Mouse (Mus musculus) forebrain, postnatal 0 days (tissue): ENCODE measurements at regions not wholly inside any gene's neighbourhood (a gene's known extent, or its start where the extent isn't known, plus 50 kb on each side); places are given as distances from the start of the nearest gene placed in this dataset.

Experiments used
- ATAC-seq: fragments of 200-750 bp; cut with Nextera tagmentation; 2 replicates; pipeline ENCODE4 v1.8.0; 2017; ENCODE audit warnings: mild to moderate bottlenecking, moderate library complexity
- DNase-seq: peaks from one replicate; pipeline ENCODE4 v3.0.0-alpha.2; 2015
- H3K27ac ChIP-seq: fragments of 300-500 bp; sonication (generic); 2 replicates; pipeline ENCODE4 v1.5.1; 2014; ENCODE audit warnings: low read depth, mild to moderate bottlenecking, antibody characterized with exemption, low read length, moderate library complexity, mixed read lengths
- H3K27me3 ChIP-seq: fragments of 300-500 bp; sonication (generic); 2 replicates; pipeline ENCODE4 v1.6.1; 2014; ENCODE audit warnings: mild to moderate bottlenecking, low read length, mixed read lengths; ENCODE audit not compliant: insufficient read depth
- H3K36me3 ChIP-seq: fragments of 300-500 bp; sonication (generic); 2 replicates; pipeline ENCODE4 v1.6.1; 2014; ENCODE audit warnings: mild to moderate bottlenecking, moderate library complexity; ENCODE audit not compliant: insufficient read depth
- H3K4me1 ChIP-seq: fragments of 300-500 bp; sonication (generic); 2 replicates; pipeline ENCODE4 v1.6.1; 2014; ENCODE audit warnings: antibody characterized with exemption; ENCODE audit not compliant: insufficient read depth
- H3K4me2 ChIP-seq: fragments of 300-500 bp; sonication (generic); 2 replicates; pipeline ENCODE4 v1.6.1; 2014; ENCODE audit warnings: low read depth, mild to moderate bottlenecking, moderate library complexity
- H3K4me3 ChIP-seq: fragments of 300-500 bp; sonication (generic); 2 replicates; pipeline ENCODE4 v1.5.1; 2014; ENCODE audit warnings: low read depth, low read length, mixed read lengths
- H3K9ac ChIP-seq: fragments of 300-500 bp; sonication (generic); 2 replicates; pipeline ENCODE4 v1.6.1; 2014; ENCODE audit warnings: mild to moderate bottlenecking
- H3K9me3 ChIP-seq: fragments of 300-500 bp; sonication (generic); 2 replicates; pipeline ENCODE4 v1.6.1; 2016; ENCODE audit warnings: low read length
- CTCF ChIP-seq: sonication (generic); IDR thresholded peaks from 2 replicates; pipeline ENCODE4 v1.5.1; 2016; ENCODE audit warnings: antibody characterized with exemption, control low read depth, low read depth
- WGBS: fragments of 180-500 bp; shearing (Covaris S2); extraction: QIAGEN DNeasy Blood & Tissue Kit; methylation state at CpG from one replicate; pipeline ENCODE4 v1.1.7; 2014; 5-methylcytosine and 5-hydroxymethylcytosine counted together

DNA sequence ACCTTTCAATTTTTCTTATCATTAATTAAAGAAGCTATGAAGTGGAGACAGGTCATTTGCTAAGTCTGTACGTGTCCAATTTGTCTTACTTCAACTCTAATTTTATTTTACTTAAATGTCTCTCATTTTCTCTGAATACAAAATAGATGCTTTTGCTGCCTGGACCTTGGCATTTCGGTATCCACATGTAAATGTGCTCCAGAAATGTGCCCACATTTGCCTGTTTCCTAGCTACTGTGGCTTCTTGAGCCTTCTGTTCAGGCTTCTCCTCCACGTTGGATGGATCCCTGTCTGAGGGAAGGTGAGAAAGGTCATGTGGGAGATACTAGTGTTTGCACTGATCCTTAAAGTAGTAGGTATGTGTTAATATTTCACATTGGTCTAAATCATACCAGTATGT lies 524.9 kb downstream of the Ptprc start:
- H3K9me3 ChIP-seq, result no peaks in the 10 kb centered on the region

DNA sequence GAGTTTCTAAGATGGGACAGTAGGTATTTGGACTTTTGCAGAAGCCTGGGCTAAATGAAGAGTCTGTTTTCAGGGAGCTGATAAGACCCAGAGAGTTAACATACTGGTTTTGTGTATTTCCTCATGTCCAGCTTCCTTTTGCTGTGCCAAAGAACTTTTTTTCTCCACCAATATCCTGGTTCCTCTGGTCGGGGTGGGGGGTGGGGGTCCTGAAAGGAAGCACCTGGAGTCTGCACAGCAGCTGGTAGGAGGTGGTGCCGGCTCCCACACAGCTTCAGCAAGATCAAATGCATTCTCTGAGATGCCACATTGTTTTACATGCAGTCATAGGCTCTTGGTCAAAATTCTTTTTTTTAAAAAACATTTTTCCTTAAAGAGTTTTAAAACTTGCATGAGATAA lies 525.4 kb downstream of the Ptprc start:
- Histone ChIP-seq H3K9ac (no peak overlapping the region), H3K4me1 (no peaks in the 10 kb centered on the region), H3K27ac (no peak overlapping the region), H3K36me3 (no peaks in the 10 kb centered on the region), H3K4me3 (no peak overlapping the region), H3K27me3 (no peaks in the 10 kb centered on the region), H3K9me3 (no peaks in the 10 kb centered on the region), H3K4me2 (no peak overlapping the region)
- no peak for DNase-seq
- no peak for ATAC-seq
- WGBS, result 25% methylated on average over 2 of the region's 2 CpGs
- TF ChIP-seq CTCF, result no peak

More for the DNA sequence above, 524.9 kb downstream of the Ptprc start:
- Histone ChIP-seq H3K9ac (no peak overlapping the region), H3K4me1 (no peaks in the 10 kb centered on the region), H3K36me3 (no peaks in the 10 kb centered on the region), H3K27ac (no peak overlapping the region), H3K4me2 (no peak overlapping the region), H3K4me3 (no peak overlapping the region), H3K27me3 (no peaks in the 10 kb centered on the region)
- no peak for TF ChIP-seq CTCF
- DNase-seq (no peak), ATAC-seq (no peak)
- WGBS, result 54% methylated on average over 3 of the region's 3 CpGs

DNA sequence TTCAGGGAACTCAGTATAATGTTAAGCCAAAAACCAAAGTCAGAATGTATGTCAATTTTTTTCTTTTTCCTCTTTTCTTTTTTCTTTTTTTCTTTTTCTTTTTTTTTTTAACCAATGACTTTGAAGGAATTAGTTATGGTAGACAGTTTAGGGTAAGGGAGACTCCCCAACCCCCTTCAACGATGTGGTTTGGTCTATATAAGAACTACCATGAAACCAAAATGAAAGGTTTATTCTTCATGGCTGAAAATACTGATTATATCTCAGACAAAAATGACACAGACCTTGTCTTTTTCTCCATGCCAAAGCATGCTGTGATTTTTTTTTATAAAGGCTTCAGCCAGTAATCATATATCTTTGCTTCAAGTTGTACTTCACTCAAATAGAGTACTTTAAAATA lies 526.7 kb downstream of the Ptprc start:
- no peaks in the 10 kb centered on the region for H3K4me1 ChIP-seq
- no peak overlapping the region for H3K9ac ChIP-seq
- ATAC-seq (no peak), DNase-seq (no peak)
- no peak overlapping the region for H3K4me2 ChIP-seq
- no peaks in the 10 kb centered on the region for H3K27me3 ChIP-seq
- TF ChIP-seq CTCF, result no peak
- no peak overlapping the region for H3K4me3 ChIP-seq
- H3K36me3 ChIP-seq, result no peaks in the 10 kb centered on the region
- no peak overlapping the region for H3K27ac ChIP-seq
- no peaks in the 10 kb centered on the region for H3K9me3 ChIP-seq
- WGBS, result 95% methylated on average over 1 of the region's 1 CpGs

DNA sequence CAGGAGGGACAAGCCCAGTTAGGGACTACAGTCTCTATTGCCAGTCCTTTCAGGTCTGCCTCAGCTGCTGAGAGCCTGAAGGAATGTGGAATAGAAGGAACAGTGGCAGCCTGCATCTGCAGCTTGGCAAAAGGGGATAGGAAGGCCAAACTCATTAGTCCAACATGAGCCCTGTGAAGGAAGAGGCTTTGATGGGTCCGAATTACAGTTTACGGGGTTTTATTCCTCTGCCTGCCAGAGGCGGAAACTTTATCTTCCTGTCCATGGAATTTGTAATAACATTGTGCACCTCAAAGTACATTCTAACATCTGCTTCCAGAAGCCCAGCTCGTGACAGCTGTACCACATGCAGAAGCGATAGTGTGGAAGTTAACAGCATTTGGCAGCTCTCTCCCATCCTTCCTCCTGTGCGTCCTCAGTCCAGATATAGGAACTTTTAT lies 530.9 kb downstream of the Ptprc start:
- H3K4me3 ChIP-seq, result no peak overlapping the region
- H3K9me3 ChIP-seq, result no peaks in the 10 kb centered on the region
- H3K27ac ChIP-seq, result no peak overlapping the region
- DNase-seq (no peak), ATAC-seq (no peak)
- no peaks in the 10 kb centered on the region for H3K27me3 ChIP-seq
- TF ChIP-seq CTCF, result no peak
- H3K4me1 ChIP-seq, result no peaks in the 10 kb centered on the region
- no peak overlapping the region for H3K9ac ChIP-seq
- H3K36me3 ChIP-seq, result no peaks in the 10 kb centered on the region
- whole genome bisulfite sequencing, result 77% methylated on average over 6 of the region's 6 CpGs
- H3K4me2 ChIP-seq, result no peak overlapping the region

DNA sequence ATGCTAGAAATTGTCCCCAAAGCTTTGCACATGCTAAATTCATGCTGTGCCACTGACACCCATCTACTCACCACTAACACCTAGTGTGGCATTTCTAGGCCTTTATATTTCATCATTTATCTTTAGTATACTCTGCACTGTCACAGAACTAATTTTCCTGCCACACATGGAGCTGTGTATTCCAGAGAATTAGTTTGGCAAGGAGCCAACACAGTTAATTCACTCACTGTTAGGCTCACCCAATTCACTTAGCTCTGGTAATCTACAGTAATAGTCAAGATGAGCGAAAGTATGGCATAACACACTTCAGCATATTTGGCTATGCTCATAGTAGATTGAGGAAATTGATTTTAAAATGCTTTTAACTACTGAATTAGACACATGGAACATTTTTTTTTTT lies 532.0 kb downstream of the Ptprc start:
- no peak for ATAC-seq
- no peaks in the 10 kb centered on the region for H3K4me1 ChIP-seq

DNA sequence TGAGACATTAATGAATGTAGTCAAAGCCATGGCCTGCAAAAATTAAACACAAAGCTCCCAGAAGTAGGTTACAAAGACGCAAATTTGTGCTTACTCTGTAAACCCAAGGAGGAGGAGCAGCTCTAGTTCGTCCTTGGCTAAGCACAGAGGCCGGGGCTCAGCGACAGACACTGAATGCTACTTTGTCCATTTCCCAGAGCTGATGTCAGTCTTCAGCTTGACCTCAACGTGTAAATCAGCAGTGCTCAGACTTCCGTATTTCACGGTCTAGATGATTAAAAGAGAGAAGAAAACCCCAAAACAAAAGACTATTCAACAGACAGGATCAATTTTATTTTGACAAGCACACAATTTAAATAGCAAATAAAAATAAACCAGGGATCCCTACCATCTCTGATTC lies 534.7 kb downstream of the Ptprc start:
- Histone ChIP-seq H3K9ac (no peak overlapping the region), H3K27me3 (no peaks in the 10 kb centered on the region), H3K9me3 (no peaks in the 10 kb centered on the region), H3K36me3 (no peaks in the 10 kb centered on the region), H3K4me1 (0 out of 2 replicates have a peak, but pooled peaks cover 2% of the 10 kb centered on the region), H3K4me2 (no peak overlapping the region), H3K27ac (no peak overlapping the region), H3K4me3 (no peak overlapping the region)
- DNase-seq (no peak), ATAC-seq (no peak)
- 11% methylated on average over 7 of the region's 7 CpGs for WGBS
- TF ChIP-seq CTCF, result no peak

More for the DNA sequence above, 532.0 kb downstream of the Ptprc start:
- no peak for TF ChIP-seq CTCF
- no peaks in the 10 kb centered on the region for H3K9me3 ChIP-seq
- H3K4me3 ChIP-seq, result no peak overlapping the region
- no peaks in the 10 kb centered on the region for H3K27me3 ChIP-seq
- no peaks in the 10 kb centered on the region for H3K36me3 ChIP-seq
- H3K4me2 ChIP-seq, result no peak overlapping the region
- H3K9ac ChIP-seq, result no peak overlapping the region
- no peak overlapping the region for H3K27ac ChIP-seq
- peak; percentile 22 for DNase-seq
- WGBS, result 38% methylated on average over 1 of the region's 1 CpGs

DNA sequence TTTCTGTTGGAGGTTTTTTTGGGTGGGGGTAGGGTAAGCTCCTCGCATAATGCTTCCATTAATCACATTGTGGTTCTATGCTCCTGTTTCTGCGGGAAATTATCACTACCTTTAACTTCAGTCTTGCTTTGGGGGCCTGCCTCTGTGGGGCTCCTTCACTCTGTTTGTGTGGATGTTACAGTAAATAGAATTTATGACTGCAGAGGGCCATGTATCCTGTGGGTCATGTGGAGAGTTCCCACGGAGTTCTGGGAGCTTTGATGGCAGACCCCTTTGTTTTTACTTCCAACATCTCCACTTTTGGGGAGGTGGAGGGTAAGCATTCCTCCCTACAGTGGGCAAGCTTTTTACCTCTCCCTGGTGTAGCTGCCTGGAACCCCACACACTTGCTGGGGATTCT lies 538.6 kb downstream of the Ptprc start:
- H3K9me3 ChIP-seq, result no peaks in the 10 kb centered on the region
- WGBS, result 27% methylated on average over 3 of the region's 3 CpGs
- no peak overlapping the region for H3K27ac ChIP-seq
- ATAC-seq, result no peak
- TF ChIP-seq CTCF, result no peak
- H3K4me2 ChIP-seq, result no peak overlapping the region
- no peaks in the 10 kb centered on the region for H3K27me3 ChIP-seq
- no peaks in the 10 kb centered on the region for H3K36me3 ChIP-seq
- H3K4me3 ChIP-seq, result no peak overlapping the region
- DNase-seq, result no peak
- H3K9ac ChIP-seq, result no peak overlapping the region
- 0 out of 2 replicates have a peak, but pooled peaks cover 2% of the 10 kb centered on the region for H3K4me1 ChIP-seq

DNA sequence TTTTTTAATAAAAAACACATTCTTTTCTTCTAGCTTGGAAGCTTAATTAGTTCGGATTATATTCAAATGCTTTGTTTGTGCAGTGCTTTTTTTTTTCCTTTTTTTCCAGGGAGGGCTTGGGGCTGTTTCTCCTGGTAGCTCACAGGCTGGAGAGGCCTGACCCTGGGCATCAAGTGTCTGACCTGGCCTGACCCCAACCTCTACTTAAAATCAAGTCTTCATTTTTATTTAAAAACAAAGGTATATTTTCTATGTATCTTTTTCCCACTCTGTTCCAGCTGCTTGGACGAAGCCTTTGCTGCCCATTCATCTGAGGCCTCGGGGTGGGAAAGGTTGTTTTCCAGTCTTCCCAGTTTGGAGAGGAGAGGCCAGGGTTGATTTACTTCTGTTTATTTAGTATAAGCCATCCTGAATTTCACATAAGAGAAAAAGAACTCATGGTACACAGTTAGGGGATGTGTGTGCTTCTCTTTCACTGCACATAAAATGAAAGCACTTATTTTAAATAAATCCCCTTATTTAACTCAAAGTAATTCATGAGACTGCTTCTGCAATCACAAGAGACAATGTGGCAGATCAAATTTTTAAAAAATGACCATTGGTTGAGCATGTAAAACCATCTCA lies 539.1 kb downstream of the Ptprc start:
- no peak for ATAC-seq
- Histone ChIP-seq H3K4me2 (no peak overlapping the region), H3K36me3 (no peaks in the 10 kb centered on the region), H3K27ac (no peak overlapping the region), H3K27me3 (no peaks in the 10 kb centered on the region), H3K9ac (no peak overlapping the region), H3K4me3 (no peak overlapping the region), H3K4me1 (0 out of 2 replicates have a peak, but pooled peaks cover 2% of the 10 kb centered on the region), H3K9me3 (no peaks in the 10 kb centered on the region)
- DNase-seq, result no peak
- whole genome bisulfite sequencing, result 20% methylated on average over 3 of the region's 3 CpGs
- no peak for TF ChIP-seq CTCF
